Mouse (Mus musculus) liver, embryonic 14.5 days (tissue): ENCODE results near the gene Zfp346.

Experiments used
- CTCF ChIP-seq: IDR thresholded peaks from 2 replicates; pipeline ENCODE4 v1.5.1; 2016; ENCODE audit warnings: antibody characterized with exemption, low read depth, control low read depth
- EP300 ChIP-seq: IDR thresholded peaks from 2 replicates; pipeline ENCODE4 v1.6.1; 2016; ENCODE audit warnings: antibody characterized with exemption, low read depth

GRCm38 (mm10) chr13:55107116-55107515, 2.0 kb downstream of the Zfp346 start:
- TF ChIP-seq CTCF (no peak), EP300 (no peak)
